Mouse (Mus musculus) stomach, postnatal 0 days (tissue): ENCODE results near the gene Fgfr2.

Source experiments
- CTCF ChIP-seq: IDR thresholded peaks from 2 replicates; pipeline ENCODE4 v1.5.1; 2016; ENCODE audit warnings: antibody characterized with exemption, low read depth, mild to moderate bottlenecking, moderate library complexity
- EP300 ChIP-seq: optimal IDR thresholded peaks from 2 replicates; pipeline ENCODE3; 2016; ENCODE audit warnings: antibody characterized with exemption

DNA sequence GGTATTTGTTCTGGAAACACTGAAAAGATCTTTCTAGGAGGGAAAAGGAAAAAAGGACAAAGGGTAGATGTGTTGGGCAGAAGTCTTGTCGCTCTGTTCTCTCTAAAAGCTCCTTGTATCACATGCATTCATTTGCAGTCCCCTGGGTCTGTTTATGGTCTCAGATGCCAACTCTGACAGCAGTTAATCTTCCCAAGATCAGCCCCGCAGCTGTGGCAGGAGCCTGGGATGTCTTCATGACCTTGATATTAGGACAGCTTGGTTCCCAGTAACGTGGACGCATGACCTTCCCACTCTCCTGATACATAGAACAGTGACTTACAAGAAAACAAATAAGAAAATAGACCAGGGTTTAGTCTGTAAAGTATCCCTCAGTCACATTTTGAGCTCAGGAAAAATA lies 2509.2 kb downstream of the Fgfr2 start:
- no peak for TF ChIP-seq EP300
- TF ChIP-seq CTCF = no peak
